Mouse (Mus musculus) inflammation-experienced regulatory T-cells, adult 6 months (primary cell): ENCODE measurements around the gene Zfp345. TPM values are rescaled to one million over a fixed set of nuclear protein-coding genes. Genes with fewer than 3 reads are reported as not detected.
"Not testable (repeated sequence)": the region's sequence is repeated elsewhere in the genome, so short reads cannot be mapped to it uniquely, and the experiment has no call there.

ENCODE experiments used
- ATAC-seq: one replicate; pipeline ENCODE4 v1.8.0; 2017
- polyA plus RNA-seq, 3 experiments: library from polyadenylated mRNA; unstranded; fragments of 100-300 nt; shearing (Covaris generic); gene quantifications; one replicate each; pipeline ENCODE4 v1.2.1; 2017

The Zfp345 gene
- polyA plus RNA-seq, result under 1 TPM in 2 of 3 experiments, not detected in 1; 0.33 to 0.43 TPM

GRCm38 (mm10) chr2:150484939-150485778 is at the start of gene Zfp345:
Zfp345 (minus strand) TSS chr2:150485091.
- peak; percentile 75 for ATAC-seq

- no peak for ATAC-seq
These were observed 40.9 kb upstream of the Zfp345 start for GRCm38 (mm10) chr2:150525703-150526207.

- ATAC-seq, result no peak
These were observed 27.9 kb upstream of the Zfp345 start for GRCm38 (mm10) chr2:150512837-150513236.

DNA sequence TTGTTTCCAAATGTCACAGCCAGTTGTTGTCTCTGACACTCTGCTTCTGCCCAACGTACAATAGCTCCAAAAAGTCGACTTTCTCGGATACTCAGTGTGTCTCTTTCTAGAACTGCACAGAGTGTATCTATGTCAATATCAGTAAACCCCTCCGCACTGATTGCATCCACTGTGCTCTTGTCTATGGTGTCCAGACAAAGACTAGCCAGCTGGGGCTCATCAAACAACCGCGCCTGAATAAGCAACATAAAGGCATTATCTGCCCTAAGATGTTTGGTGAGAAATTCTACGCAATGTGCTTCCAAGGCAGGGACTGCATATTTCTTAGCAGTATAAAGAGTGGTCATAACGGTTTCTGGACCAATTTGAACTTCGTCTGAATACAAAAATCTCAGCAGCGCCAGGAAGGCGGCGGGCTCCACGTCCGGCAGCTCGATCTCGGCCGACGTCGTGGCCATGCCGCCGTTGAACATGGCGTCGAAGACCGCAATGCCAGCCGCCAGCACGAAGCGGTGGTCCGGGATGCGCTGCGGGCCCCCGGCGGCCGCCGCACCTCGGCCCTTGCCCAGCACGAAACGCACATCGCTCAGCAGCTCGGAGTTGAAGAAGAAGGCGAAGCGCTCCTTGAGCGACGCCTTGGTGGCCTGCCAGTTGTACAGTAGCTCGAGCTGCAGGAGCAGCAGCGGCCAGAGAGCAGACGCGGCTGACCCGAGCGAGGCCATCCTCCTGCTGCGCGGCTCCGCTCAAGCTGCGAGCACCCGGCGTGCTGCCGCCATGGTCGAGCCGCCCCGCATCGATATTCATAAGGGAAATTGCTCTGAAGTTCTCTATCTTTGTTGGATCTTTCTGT is 15.5 kb upstream of the Zfp345 start:
- not testable (repeated sequence) for ATAC-seq

DNA sequence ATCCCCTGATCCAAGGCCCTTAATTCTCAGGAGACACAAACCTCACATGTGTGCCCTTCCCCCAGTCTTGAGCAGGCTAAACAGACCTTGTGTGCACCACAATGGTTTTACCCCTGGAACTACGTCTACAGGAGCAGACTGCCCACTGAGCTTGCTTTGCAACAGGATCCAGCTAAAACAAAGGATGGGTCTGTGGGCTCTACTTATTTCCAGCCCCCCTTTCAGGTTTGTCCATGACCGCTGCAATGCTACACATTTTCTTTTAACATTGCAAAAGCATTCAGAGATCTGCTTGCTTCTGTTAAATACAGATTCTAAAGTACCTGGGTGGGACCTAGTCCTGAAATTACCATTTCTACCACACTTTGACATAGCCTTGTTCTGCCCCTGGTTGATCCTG is 8.1 kb upstream of the Zfp345 start:
- ATAC-seq, result no peak

- peak; percentile 93 for ATAC-seq
These were observed 33.5 kb downstream of the Zfp345 start, which contains the start of gene Zfp442 for GRCm38 (mm10) chr2:150451180-150451919. Zfp442 (minus strand) TSS chr2:150451486.

DNA sequence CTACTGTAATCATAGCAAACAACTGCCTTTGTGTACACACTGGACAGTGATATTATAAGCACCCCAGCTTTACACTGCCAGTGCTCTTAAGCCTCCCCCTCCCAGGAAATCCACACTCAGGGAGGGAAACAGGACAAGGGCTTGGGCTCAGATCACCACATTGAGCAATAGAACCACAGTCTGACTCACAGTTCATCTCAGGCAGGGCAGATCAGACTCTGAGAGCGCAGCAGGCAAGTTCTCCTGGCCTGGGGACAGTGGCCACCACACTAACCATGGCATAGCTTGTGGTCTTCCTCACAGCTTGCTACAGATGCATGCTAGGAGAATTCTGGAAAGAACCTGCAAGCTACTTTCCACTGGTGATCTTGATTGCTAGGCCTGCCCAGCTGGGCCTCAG is 45.8 kb downstream of the Zfp345 start:
- ATAC-seq, result not testable (repeated sequence)

Other genes with a start within 250 kb of the Zfp345 start
- 10 to 100 TPM in 2 of 3 experiments, 1 to 10 TPM in 1; 9.2 to 25.1 (median 16.7) TPM for gene Gm21994, start 229.5 kb downstream of the Zfp345 start, polyA plus RNA-seq
- under 1 TPM in 1 of 3 experiments, not detected in 2; 0.13 TPM for gene Gm14124, start 227.6 kb downstream of the Zfp345 start, polyA plus RNA-seq
- 10 to 100 TPM in 1 of 3 experiments, 1 to 10 TPM in 1, not detected in 1; 6.4 to 21.2 TPM for gene Gm10130, start 161.4 kb downstream of the Zfp345 start, polyA plus RNA-seq
- 10 to 100 TPM in 1 of 3 experiments, 1 to 10 TPM in 2; 7.1 to 15.9 (median 9.0) TPM for gene 3300002I08Rik, start 122.3 kb downstream of the Zfp345 start, polyA plus RNA-seq
- 10 to 100 TPM in 1 of 3 experiments, 1 to 10 TPM in 2; 8.1 to 16.4 (median 9.3) TPM for gene Zfp442, start 33.6 kb downstream of the Zfp345 start, polyA plus RNA-seq
- gene Cst7, start 85.3 kb upstream of the Zfp345 start, polyA plus RNA-seq, result 100 to 1,000 TPM; 241 to 305 (median 284) TPM
- gene Apmap, start 123.5 kb upstream of the Zfp345 start, polyA plus RNA-seq, result 10 to 100 TPM; 14.9 to 16.8 (median 15.8) TPM
- gene Acss1, start 183.4 kb upstream of the Zfp345 start, polyA plus RNA-seq, result 10 to 100 TPM in 2 of 3 experiments, 1 to 10 TPM in 1; 7.4 to 18.7 (median 13.7) TPM
- not detected for gene Vsx1, start 204.3 kb upstream of the Zfp345 start, polyA plus RNA-seq